Mouse (Mus musculus) retina, adult 2 months (tissue): Measurements from ENCODE around the gene Mtor.

Experiments
- DNase-seq: peaks from one replicate; pipeline ENCODE4 v3.0.0-alpha.2; 2012; ENCODE audit warnings: low read depth, low spot score

Mtor gene

GRCm38 (mm10) chr4:148441931-148442330, 6.5 kb upstream of the Mtor start:
- DNase-seq, result no peak

GRCm38 (mm10) chr4:148442598-148442997, 5.8 kb upstream of the Mtor start:
- DNase-seq, result no peak

- peak; percentile 67 for DNase-seq
Measured at GRCm38 (mm10) chr4:148444250-148444967, 4.0 kb upstream of the Mtor start, which contains the start of gene Ubiad1. Gene Ubiad1, minus strand, starts transcription at chr4:148444771.

DNA sequence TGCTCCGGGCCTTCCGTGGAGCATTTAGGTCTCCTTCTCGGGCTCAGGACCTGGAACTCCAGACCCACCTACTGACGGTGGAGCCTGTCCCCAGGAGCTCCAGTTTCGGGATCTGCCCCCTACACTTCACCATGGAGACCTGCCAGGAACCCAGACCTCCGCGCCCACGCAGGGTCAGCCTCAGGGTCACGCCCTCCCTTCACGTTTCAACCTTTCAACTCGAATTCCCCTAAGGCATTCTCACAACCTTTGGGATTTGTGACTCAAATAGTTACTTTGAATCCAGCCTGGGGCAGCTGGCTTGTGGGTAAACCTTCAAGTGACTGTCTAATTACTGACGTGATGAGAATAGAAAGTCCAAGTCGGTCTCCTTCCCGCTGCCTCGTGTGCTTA, 438 bp downstream of the Mtor start:
- no peak for DNase-seq

DNA sequence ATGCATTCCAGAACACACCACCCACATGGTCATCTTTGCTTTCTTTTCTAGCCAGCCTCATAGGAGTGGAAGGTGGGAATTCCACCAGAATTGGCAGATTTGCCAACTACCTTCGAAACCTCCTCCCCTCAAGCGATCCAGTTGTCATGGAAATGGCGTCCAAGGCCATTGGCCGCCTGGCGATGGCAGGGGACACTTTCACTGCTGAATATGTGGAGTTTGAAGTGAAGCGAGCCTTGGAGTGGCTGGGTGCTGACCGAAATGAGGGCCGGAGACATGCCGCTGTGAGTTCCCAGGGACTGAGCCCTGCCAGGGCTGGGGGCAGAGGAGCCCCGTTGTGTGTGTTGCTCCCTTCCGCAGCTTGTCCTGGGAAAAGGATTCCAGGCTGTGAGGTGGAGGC, 5.3 kb downstream of the Mtor start:
- DNase-seq, result no peak

DNA sequence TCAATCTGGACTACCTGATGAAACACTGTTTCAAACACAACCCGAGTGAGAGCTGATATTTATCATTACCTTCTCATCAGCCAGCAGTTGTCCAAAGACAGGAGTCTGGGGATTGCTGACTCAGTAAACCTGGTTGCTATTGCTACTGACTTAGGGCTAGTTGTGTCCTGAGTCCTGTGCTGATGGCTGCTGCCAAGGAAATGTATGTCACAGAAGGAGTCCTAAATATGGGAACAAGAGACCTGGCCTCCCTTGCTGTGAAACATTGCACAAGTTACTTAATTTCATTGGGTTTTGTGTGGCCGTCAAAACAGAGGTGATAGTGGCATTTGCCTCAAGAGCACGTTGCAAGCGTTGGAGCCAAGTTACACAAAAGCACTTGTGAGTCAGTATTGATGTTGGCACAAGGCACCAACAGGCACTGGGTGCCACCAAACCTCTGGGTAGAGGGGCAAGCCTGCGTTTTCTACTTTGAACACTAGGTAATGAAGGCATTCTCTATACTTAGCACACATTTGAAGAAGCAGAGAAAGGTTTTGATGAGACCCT, 7.1 kb downstream of the Mtor start:
- no peak for DNase-seq

DNA sequence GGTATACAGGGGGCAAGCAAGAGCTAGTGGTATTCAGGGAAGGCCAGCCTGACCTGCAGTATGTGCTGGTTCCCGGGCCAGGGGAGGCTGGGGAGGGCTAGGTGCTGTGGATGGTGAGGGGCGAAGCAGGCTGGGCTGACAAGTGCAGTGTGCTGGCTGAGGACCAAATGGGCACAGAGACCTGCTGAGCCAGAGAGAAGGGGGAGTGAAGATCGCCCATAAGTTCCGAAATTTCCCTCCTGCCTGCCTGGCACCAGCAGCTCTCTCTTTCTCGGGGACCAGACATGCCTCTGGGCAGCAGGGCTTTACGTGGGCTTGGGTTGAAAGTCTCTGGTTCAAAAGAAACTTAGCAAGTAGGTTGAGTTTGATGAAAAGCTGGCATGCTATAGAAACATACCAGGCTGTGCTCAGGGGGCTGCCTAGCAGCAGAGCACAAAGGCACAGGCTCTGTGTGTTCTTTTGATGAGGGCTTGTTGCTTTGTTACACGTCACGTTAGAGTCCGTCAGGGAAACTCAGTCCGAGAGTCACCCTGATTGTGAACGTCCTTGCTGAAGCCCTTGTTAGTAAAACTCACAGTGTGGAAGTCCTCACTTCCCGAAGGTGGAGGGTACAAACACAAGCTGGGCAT, 12.4 kb downstream of the Mtor start:
- DNase-seq, result no peak

GRCm38 (mm10) chr4:148461772-148462171, 13.4 kb downstream of the Mtor start:
- DNase-seq, result no peak

- no peak for DNase-seq
Measured at GRCm38 (mm10) chr4:148462717-148463116, 14.3 kb downstream of the Mtor start.

DNA sequence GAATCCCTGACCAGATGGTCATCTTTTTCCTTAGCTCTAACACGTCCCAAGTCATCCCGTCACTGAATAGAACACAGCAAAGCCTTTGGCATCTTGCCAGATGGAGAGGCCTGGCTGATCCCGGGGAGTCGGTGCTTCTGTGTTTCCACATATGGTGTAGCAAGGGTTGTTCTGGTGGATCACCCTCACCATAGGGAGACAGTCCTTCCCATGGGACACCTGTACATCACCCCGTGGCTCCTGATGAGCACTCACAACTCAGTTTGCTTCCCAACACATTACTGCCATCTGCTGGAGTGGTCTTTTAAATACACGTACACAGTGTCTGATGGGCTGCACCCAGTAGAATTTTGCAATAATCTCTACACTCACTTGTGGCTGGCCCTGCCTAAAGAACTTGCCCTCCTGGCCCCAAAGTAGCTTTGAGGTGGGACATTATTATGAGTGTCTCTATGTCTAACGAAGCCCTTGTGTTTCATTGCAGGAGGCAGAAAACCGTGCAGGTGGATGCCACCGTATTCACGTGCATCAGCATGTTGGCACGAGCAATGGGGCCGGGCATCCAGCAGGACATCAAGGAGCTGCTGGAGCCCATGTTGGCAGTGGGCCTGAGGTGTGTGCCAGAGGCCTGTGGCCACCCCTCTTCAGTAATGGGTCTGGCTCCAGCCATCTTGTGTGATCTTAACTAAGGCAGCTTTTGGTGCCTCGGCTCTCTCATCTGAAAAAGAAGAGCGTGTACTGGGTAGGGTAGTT, 15.0 kb downstream of the Mtor start:
- DNase-seq, result no peak

DNA sequence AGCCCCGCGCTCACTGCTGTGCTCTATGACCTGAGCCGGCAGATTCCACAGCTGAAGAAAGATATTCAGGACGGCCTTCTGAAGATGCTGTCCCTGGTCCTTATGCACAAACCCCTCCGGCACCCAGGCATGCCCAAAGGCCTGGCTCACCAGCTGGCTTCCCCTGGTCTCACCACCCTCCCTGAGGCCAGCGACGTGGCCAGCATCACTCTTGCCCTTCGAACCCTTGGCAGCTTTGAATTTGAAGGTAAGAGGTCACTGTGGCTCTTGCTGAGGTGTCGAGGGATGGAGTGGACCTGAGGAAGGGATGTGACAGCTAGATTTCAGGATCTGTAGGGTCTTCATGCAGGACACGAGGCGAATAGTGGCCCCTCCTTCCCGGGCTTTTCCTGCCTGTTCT, 15.9 kb downstream of the Mtor start:
- DNase-seq, result no peak

DNA sequence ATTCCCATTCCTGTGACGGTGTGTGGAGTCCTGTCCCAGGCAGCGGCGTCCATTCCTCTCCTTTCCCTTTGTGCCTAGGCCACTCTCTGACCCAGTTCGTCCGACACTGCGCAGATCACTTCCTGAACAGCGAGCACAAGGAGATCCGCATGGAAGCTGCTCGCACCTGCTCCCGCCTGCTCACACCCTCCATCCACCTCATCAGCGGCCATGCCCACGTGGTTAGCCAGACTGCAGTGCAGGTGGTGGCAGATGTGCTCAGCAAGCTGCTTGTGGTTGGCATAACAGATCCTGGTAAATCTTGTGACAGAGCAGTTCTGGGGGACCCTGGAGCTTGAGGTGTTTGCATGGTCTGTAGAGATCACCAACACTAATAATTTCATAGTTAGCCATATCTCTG, 16.5 kb downstream of the Mtor start:
- no peak for DNase-seq

- DNase-seq, result no peak
Measured at GRCm38 (mm10) chr4:148466511-148467079, 18.2 kb downstream of the Mtor start.

GRCm38 (mm10) chr4:148468396-148468795, 20.0 kb downstream of the Mtor start:
- DNase-seq, result no peak

GRCm38 (mm10) chr4:148469487-148470252, 21.3 kb downstream of the Mtor start:
- DNase-seq, result no peak

- no peak for DNase-seq
Measured at GRCm38 (mm10) chr4:148471363-148471806, 23.0 kb downstream of the Mtor start.

DNA sequence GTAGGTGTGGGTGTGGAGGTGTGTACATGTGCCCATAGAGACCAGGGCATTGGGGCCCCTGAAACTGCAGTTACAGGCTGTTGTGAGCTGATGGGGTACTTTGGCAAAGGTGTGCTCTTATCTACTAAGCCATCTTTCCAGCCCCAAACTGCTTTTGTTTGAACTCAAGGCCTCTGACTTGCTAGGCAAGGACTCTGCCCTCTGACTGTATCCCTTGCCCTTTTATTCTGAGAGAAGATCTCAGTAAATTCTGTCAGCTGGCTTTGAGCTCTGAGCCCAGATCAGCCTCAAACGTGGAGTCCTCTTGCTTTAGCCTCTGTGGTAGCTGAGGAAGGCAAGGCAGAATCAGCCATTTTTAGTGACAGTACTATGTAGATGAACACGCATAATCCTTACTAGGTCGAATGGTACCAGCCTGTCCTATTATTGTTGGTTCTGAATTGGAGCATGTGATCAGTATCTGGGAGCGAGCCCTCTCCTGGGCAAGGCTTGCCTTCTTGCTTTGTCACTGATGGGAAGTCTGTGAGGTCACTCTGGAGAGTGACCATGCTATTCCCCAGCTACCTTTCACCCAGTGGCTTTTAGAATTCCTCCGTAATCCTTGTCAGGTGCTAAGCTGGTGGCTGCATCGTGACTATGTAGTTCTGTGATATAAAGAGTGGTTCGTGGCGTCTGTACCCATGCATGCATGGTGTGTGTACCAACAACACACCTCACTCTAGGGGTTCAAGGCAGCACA, 24.2 kb downstream of the Mtor start:
- no peak for DNase-seq

DNA sequence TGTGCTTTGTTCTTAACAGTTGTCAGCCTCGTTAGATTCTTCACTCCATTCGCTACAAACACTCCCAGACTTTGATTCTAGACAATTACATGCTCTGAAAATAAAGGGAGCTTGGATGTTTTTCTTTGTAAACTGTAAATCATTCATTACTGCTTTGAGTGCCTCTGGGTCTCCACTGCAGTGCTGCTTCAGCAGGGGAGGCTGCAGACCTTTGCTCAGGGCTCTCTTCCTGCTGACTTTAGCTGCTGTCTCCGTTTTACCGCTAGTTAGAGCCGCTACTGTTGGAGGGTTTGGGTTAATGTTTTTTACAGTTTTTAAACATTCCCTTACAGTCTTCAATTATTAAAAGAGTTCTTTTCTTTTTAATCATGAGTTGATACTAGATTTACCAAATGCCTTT, 25.1 kb downstream of the Mtor start:
- no peak for DNase-seq

GRCm38 (mm10) chr4:148480245-148480644, 31.8 kb downstream of the Mtor start:
- no peak for DNase-seq

GRCm38 (mm10) chr4:148481557-148482168, 33.3 kb downstream of the Mtor start:
- DNase-seq, result no peak
